Mouse (Mus musculus) neural tube, embryonic 15.5 days (tissue): ENCODE data around the gene Dnajb13. TPM values are rescaled to one million over a fixed set of nuclear protein-coding genes. Genes with fewer than 3 reads are reported as not detected.

Experiments
- ATAC-seq: fragments of 200-750 bp; cut with Nextera tagmentation; 2 replicates; pipeline ENCODE4 v1.8.0; 2017; ENCODE audit warnings: mild to moderate bottlenecking, moderate TSS enrichment, moderate library complexity; ENCODE audit not compliant: low FRiP score
- H3K27ac ChIP-seq: fragments of 300-500 bp; sonication (generic); replicated peaks from 2 replicates; pipeline ENCODE4 v1.5.1; 2015; ENCODE audit warnings: mild to moderate bottlenecking, inconsistent platforms
- H3K27me3 ChIP-seq: fragments of 300-500 bp; sonication (generic); replicated peaks from 2 replicates; pipeline ENCODE4 v1.6.1; 2015; ENCODE audit warnings: inconsistent platforms
- H3K36me3 ChIP-seq: fragments of 300-500 bp; sonication (generic); 2 replicates; pipeline ENCODE4 v1.6.1; 2015; ENCODE audit warnings: inconsistent platforms
- H3K4me1 ChIP-seq: fragments of 300-500 bp; sonication (generic); 2 replicates; pipeline ENCODE4 v1.6.1; 2015; ENCODE audit warnings: inconsistent platforms
- H3K4me2 ChIP-seq: fragments of 300-500 bp; sonication (generic); 2 replicates; pipeline ENCODE4 v1.6.1; 2015; ENCODE audit warnings: inconsistent platforms, mild to moderate bottlenecking, moderate library complexity
- H3K4me3 ChIP-seq: fragments of 300-500 bp; sonication (generic); replicated peaks from 2 replicates; pipeline ENCODE4 v1.5.1; 2015; ENCODE audit warnings: mild to moderate bottlenecking, inconsistent platforms
- H3K9ac ChIP-seq: fragments of 300-500 bp; sonication (generic); replicated peaks from 2 replicates; pipeline ENCODE4 v1.6.1; 2015; ENCODE audit warnings: mild to moderate bottlenecking, inconsistent platforms
- H3K9me3 ChIP-seq: fragments of 300-500 bp; sonication (generic); replicated peaks from 2 replicates; pipeline ENCODE4 v1.6.1; 2016; ENCODE audit warnings: inconsistent platforms
- WGBS: fragments of 180-500 bp; shearing (Covaris S2); methylation state at CpG from one replicate; pipeline ENCODE4 v1.1.7; 2015; ENCODE audit warnings: mixed read lengths; 5-methylcytosine and 5-hydroxymethylcytosine counted together
- polyA plus RNA-seq: library from polyadenylated mRNA; unstranded; fragments of >200 nt; fragmentation: Nextera tagmentation; extraction: Ambion mirVana; gene quantifications from 2 replicates; pipeline ENCODE4 v1.2.1, GENCODE M21; 2015

Gene Dnajb13
- polyA plus RNA-seq, 1 experiment from 2014 or later, result 3.7 TPM

GRCm38 (mm10) chr7:100506494-100506893 is 8.3 kb downstream of the Dnajb13 start:
- Histone ChIP-seq H3K36me3 (no peaks in the 10 kb centered on the region), H3K9me3 (no peaks in the 10 kb centered on the region), H3K4me1 (peaks cover 3% of the 10 kb centered on the region; the same call in 1 of the 2 replicates), H3K27me3 (no peaks in the 10 kb centered on the region), H3K9ac (no peak overlapping the region), H3K4me2 (no peak overlapping the region), H3K27ac (no peak overlapping the region), H3K4me3 (no peak overlapping the region)
- ATAC-seq, result no peak
- 75% methylated on average over 4 of the region's 4 CpGs for WGBS

GRCm38 (mm10) chr7:100504740-100505487 is 9.8 kb downstream of the Dnajb13 start:
- H3K4me2 ChIP-seq, result no peak overlapping the region
- no peak overlapping the region for H3K9ac ChIP-seq
- H3K36me3 ChIP-seq, result no peaks in the 10 kb centered on the region
- H3K4me3 ChIP-seq, result no peak overlapping the region
- H3K9me3 ChIP-seq, result no peaks in the 10 kb centered on the region
- H3K4me1 ChIP-seq, result peaks cover 3% of the 10 kb centered on the region; the same call in 1 of the 2 replicates
- 87% methylated on average over 13 of the region's 13 CpGs for WGBS
- H3K27ac ChIP-seq, result no peak overlapping the region
- no peak for ATAC-seq
- no peaks in the 10 kb centered on the region for H3K27me3 ChIP-seq

GRCm38 (mm10) chr7:100503076-100503475 is 11.7 kb downstream of the Dnajb13 start:
- H3K9ac ChIP-seq, result no peak overlapping the region
- no peaks in the 10 kb centered on the region for H3K36me3 ChIP-seq
- H3K9me3 ChIP-seq, result no peaks in the 10 kb centered on the region
- ATAC-seq, result no peak
- 88% methylated on average over 5 of the region's 5 CpGs for WGBS
- no peaks in the 10 kb centered on the region for H3K27me3 ChIP-seq
- no peak overlapping the region for H3K27ac ChIP-seq
- no peak overlapping the region for H3K4me2 ChIP-seq
- no peaks in the 10 kb centered on the region for H3K4me1 ChIP-seq
- H3K4me3 ChIP-seq, result no peak overlapping the region

- Histone ChIP-seq H3K36me3 (no peaks in the 10 kb centered on the region), H3K27me3 (no peaks in the 10 kb centered on the region), H3K9me3 (no peaks in the 10 kb centered on the region), H3K4me3 (no peak overlapping the region), H3K4me2 (no peak overlapping the region), H3K9ac (no peak overlapping the region), H3K4me1 (no peaks in the 10 kb centered on the region), H3K27ac (no peak overlapping the region)
- ATAC-seq, result no peak
- 88% methylated on average over 7 of the region's 7 CpGs for WGBS
Measured at GRCm38 (mm10) chr7:100502374-100502922, 12.3 kb downstream of the Dnajb13 start.

- H3K9ac ChIP-seq, result no peak overlapping the region
- H3K4me3 ChIP-seq, result no peak overlapping the region
- no peaks in the 10 kb centered on the region for H3K27me3 ChIP-seq
- H3K4me1 ChIP-seq, result no peaks in the 10 kb centered on the region
- 71% methylated on average over 2 of the region's 2 CpGs for WGBS
- no peak overlapping the region for H3K4me2 ChIP-seq
- no peaks in the 10 kb centered on the region for H3K36me3 ChIP-seq
- H3K9me3 ChIP-seq, result no peaks in the 10 kb centered on the region
- no peak for ATAC-seq
- H3K27ac ChIP-seq, result no peak overlapping the region
Measured at GRCm38 (mm10) chr7:100501844-100502373, 12.9 kb downstream of the Dnajb13 start.

GRCm38 (mm10) chr7:100501027-100501843 is 13.5 kb downstream of the Dnajb13 start:
- no peak for ATAC-seq
- Histone ChIP-seq H3K9me3 (no peaks in the 10 kb centered on the region), H3K27me3 (no peaks in the 10 kb centered on the region), H3K4me3 (no peak overlapping the region), H3K4me1 (peaks cover 3% of the 10 kb centered on the region), H3K9ac (no peak overlapping the region), H3K4me2 (no peak overlapping the region), H3K36me3 (no peaks in the 10 kb centered on the region), H3K27ac (no peak overlapping the region)
- 71% methylated on average over 6 of the region's 6 CpGs for WGBS

GRCm38 (mm10) chr7:100500276-100500977 is 14.3 kb downstream of the Dnajb13 start:
- no peaks in the 10 kb centered on the region for H3K36me3 ChIP-seq
- WGBS, result 72% methylated on average over 16 of the region's 16 CpGs
- ATAC-seq, result no peak
- H3K4me2 ChIP-seq, result no peak overlapping the region
- H3K9me3 ChIP-seq, result no peaks in the 10 kb centered on the region
- H3K4me3 ChIP-seq, result no peak overlapping the region
- no peak overlapping the region for H3K27ac ChIP-seq
- no peaks in the 10 kb centered on the region for H3K27me3 ChIP-seq
- H3K4me1 ChIP-seq, result peaks cover 11% of the 10 kb centered on the region
- H3K9ac ChIP-seq, result no peak overlapping the region

GRCm38 (mm10) chr7:100499465-100499864 is 15.3 kb downstream of the Dnajb13 start:
- H3K36me3 ChIP-seq, result no peaks in the 10 kb centered on the region
- H3K9ac ChIP-seq, result no peak overlapping the region
- H3K4me3 ChIP-seq, result no peak overlapping the region
- H3K27ac ChIP-seq, result no peak overlapping the region
- no peaks in the 10 kb centered on the region for H3K9me3 ChIP-seq
- H3K4me2 ChIP-seq, result no peak overlapping the region
- no peaks in the 10 kb centered on the region for H3K27me3 ChIP-seq
- no peak for ATAC-seq
- H3K4me1 ChIP-seq, result peaks cover 18% of the 10 kb centered on the region

- ATAC-seq, result no peak
- Histone ChIP-seq H3K27ac (no peak overlapping the region), H3K4me2 (no peak overlapping the region), H3K4me1 (peaks cover 33% of the 10 kb centered on the region), H3K36me3 (no peaks in the 10 kb centered on the region), H3K9me3 (no peaks in the 10 kb centered on the region), H3K4me3 (no peak overlapping the region), H3K27me3 (no peaks in the 10 kb centered on the region), H3K9ac (no peak overlapping the region)
- WGBS, result 93% methylated on average over 13 of the region's 13 CpGs
Measured at GRCm38 (mm10) chr7:100497982-100498381, 16.8 kb downstream of the Dnajb13 start.

GRCm38 (mm10) chr7:100497402-100497801 is 17.4 kb downstream of the Dnajb13 start:
- no peak overlapping the region for H3K9ac ChIP-seq
- peaks cover 39% of the 10 kb centered on the region for H3K4me1 ChIP-seq
- no peak overlapping the region for H3K4me3 ChIP-seq
- no peak overlapping the region for H3K4me2 ChIP-seq
- no peaks in the 10 kb centered on the region for H3K36me3 ChIP-seq
- ATAC-seq, result no peak
- H3K27ac ChIP-seq, result no peak overlapping the region
- peaks cover 6% of the 10 kb centered on the region; the same call in 1 of the 2 replicates for H3K27me3 ChIP-seq
- 87% methylated on average over 4 of the region's 4 CpGs for WGBS
- H3K9me3 ChIP-seq, result no peaks in the 10 kb centered on the region

- H3K36me3 ChIP-seq, result no peaks in the 10 kb centered on the region
- H3K27ac ChIP-seq, result peak overlapping the region; percentile 82; the same call in 1 of the 2 replicates
- no peak overlapping the region for H3K9ac ChIP-seq
- ATAC-seq, result no peak
- H3K27me3 ChIP-seq, result peaks cover 6% of the 10 kb centered on the region; the same call in 1 of the 2 replicates
- H3K4me3 ChIP-seq, result no peak overlapping the region
- H3K4me2 ChIP-seq, result no peak overlapping the region
- H3K4me1 ChIP-seq, result peaks cover 42% of the 10 kb centered on the region
- H3K9me3 ChIP-seq, result no peaks in the 10 kb centered on the region
- WGBS, result over 99% methylated on average over 9 of the region's 9 CpGs
Measured at GRCm38 (mm10) chr7:100496791-100497190, 18.0 kb downstream of the Dnajb13 start.
